Mouse (Mus musculus): ENCODE results near the gene Lcn8.

DNA sequence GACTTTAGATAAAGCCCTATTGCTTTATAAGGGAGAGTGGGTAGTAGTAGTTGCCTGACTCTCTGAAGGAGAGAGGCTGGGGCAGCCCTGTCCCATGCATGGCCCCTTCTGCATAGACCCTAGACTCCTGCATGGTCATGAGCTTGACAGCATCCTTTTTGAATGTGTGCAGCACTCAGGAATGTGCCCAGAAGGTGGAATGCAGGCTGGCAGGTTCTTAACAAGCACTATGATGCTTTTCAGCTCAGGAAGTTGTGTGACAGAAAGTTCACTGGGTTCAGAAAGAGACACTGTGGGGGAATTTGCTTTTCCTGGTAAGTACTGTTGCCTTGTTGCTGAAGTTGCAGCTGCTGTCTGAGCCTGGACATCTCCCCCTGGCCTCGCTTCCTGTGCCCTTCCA is 1.6 kb downstream of the Lcn8 start:
- TF ChIP-seq GATA1 (IDR thresholded peaks at IDR 0.05; ENCODE audit: low read length) (no peak), TAL1 (IDR thresholded peaks at IDR 0.05; ENCODE audit: low read length) (no peak)

Data from erythroblast, embryonic 14.5 days (primary cell).